Mouse (Mus musculus): ENCODE results near the gene Fkbp15.

Gene Fkbp15

DNA sequence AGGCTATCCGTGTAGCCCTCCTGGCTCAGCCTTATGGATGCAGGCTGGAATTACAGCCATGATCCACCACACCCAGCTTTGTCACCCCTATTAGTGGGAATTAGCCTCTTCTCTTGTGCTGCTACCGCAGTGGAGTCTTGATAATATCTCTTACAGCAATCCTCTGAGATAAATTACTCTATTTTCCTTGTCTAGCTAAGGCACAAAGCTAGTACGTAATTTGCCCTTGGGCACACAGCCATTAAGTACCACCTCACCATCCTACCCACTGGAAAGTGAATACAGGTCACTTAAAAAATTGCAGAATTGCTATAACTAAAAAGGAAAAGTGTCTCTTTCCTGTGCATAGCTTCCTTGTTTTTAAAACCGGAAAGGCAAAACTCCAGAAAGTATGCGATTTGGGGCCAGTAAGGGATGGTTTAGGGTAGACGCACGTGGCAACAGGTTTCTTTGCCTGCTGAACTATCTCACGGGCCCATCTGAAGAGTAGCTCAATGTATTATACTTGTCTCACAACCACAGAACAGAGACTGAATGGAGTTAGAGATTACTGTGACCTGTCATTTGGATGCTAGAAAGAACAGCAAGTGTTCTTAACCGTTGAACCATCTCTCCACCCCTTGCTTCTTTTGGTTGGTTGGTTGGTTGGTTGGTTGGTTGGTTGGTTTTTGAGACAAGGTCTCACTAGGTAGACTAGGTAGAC is 12.6 kb upstream of the Fkbp15 start:
- DNase-seq (ENCODE audit: low spot score in 2 of 2) = no peak

DNA sequence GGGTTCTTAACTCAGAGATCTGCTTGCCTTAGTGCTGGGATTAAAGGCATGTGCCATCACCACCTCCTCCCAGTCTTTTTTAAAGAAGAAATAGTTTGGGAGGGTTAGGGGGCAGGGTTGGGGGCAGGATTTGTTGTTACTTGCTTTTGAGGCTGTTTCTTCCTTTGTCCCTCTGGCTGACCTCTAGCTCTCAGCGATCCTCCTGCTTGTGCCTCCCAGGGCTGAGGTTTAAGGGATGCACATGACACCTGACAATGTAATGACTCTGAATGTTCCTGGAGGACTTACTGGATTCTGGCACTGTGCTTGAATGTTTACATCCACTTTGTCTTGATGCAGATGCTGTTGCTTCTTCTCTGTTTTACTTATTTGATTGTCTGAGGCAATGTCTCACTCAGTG is 12.1 kb upstream of the Fkbp15 start:
- no peak for DNase-seq (ENCODE audit: low spot score in 2 of 2)

DNA sequence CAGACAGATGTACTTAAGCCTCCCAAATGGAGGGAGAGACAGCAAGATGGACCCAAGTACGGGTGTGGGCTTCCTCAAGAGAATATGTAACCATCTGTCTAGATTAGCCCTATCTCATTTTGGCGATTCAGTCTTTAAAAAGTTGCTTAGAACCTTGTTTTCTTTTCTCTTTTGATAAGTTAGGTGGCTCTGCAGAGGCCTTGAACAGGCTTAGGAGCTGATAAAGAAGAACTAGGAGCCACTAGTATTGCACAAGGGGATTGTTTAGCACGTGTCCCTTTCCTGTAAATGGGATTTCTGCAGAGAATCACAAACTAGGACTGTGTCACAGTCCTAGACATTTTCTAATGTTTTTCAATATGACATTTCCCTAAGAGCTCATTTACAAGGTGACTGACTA is 8.7 kb upstream of the Fkbp15 start:
- DNase-seq (ENCODE audit: low spot score in 2 of 2) = no peak

DNA sequence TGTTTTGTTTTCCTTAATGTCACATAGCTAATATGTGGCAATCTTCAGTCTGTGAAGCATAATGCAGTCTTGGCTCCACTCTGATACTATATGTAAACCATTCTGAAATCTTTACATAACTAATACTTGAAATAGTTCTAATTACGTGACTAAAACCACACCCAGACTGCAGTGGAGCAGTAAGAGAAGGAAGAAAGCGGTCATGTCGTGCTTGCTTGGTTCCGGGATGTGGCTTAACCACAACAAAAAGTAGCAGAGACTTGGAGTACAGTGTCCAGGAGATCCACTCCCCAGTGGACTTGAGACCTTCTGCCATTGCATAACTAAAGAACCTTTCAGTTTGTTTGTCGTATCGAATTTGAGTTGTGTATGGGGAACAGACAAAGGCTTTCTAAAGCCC is 7.2 kb upstream of the Fkbp15 start:
- DNase-seq (ENCODE audit: low spot score in 2 of 2) = no peak

DNA sequence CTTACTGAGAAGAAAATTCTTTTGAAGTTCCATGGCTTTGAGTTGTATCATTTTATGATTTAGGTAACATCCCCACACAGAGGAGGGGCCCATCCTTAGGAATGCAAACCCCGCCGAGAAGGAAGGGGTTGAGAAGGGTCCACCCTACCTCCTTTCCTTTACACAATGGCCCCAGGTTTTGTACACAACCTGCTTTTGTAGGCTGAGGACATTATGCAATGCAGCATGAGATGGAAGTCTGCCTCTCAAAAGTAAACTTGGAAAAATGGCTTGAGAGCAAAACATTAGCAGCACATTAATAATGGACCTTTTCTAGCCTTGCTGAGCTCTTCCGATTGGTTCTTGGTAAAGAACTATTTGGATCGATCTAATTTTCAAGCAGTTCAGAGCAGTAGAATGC is 5.9 kb upstream of the Fkbp15 start:
- DNase-seq (ENCODE audit: low spot score in 2 of 2) = no peak

DNA sequence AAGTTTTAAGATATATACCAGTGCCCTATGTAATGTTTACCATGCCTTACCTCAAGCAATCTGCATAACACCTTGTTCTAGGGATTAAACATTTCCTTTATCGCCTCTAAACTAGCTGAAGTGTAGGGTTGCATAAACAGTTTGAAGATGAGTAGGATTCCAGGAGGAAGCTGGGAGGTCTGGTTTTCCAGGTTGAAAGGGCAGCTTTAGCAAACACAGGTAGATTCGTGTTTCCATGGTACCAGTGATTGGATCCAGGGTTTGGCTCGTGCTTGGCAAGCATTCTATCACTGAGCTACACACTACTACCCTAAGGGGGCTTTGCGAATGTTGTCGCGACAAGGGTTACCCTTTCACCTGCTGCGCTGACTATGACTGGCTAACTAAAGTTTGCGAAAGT is 4.0 kb upstream of the Fkbp15 start:
- DNase-seq (ENCODE audit: low spot score in 2 of 2) = no peak

DNA sequence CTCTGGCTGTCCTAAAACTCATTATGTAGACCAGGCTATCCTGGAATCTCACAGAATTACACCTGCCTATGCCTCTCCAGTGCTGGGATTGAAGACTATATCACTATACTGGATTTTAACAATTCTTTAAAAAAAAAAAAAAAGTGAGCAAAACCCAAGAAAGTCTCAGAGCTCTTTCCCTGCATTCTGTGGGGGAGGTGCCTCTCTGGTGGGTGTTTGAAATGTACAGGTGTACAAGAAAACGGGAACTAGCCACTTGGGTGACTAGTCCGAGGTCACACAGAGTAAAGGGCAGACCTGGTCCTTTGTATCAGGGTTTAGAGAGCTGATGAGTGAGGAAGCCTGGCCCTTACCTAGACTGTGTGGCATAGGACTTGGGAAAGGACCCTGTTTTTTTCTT is 2.1 kb upstream of the Fkbp15 start:
- no peak for DNase-seq (ENCODE audit: low spot score in 2 of 2)

DNA sequence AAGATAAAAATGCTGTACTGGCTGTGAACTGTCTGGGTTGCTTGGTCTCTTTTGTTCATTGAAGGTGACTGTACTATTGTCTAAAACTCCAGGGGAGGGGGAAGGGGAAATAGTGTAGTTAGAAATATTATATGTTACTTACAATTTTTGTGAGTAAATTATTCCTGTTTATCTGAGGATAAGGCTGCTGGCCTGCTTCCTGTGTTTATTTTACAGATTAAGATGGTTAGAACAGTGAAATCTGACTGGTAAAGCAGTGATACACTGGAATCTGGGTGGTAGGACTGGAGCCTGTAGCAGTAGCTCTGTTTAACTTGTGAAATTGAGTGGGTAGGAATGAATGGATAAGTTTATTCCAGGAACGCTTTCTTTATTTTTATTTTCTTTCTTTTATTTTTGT is 1.6 kb upstream of the Fkbp15 start:
- DNase-seq (ENCODE audit: low spot score in 2 of 2) = no peak

DNA sequence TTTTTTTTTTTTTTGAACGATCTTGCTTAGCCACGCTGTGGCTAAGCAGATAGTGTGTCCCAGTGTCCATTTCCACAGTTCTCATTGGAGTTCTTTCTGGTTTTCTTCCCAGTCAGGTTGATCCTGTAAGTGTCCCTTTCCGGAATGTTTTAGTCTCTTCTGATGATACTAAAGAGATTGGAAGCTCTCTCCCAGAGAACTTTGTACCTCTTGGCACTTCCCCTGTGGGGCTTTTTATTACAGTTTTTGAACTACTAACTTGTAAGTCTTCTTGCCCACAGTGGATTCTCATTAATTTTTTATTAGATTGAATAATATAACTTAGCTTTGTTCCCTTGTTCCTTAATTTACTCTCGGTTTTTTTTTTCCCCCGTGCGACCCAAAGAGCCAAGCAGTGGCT is 1.2 kb upstream of the Fkbp15 start:
- no peak for DNase-seq (ENCODE audit: low spot score in 2 of 2)

DNA sequence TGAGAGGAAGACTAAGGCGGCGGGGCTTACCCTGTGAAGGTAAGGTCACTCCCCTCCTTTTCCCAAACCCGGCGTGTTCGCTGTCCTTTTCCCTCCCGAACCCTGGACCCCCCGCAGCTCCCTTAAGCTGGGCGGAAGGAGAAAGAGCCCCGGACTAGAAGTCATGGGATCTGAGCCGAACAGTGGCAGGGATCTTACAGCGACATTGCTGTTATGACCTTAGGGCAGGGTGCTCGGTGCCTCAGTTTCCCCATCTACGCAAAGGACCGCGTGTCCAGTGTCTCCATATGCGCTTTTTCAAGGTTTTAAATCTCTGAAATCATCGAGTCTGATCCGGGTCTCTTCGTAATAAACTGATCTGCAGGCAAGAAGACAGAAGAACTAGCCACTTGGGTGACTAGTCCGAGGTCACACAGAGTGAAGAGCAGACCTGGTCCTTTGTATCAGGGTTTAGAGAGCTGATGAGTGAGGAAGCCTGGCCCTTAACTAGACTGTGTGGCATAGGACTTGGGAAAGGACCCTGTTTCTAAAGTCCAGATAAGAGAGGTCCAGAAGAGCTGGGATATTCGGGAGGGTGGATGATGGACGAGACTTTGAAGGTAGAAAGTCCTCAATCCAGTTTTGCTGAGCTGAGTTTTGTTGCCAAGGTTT is 582 bp upstream of the Fkbp15 start:
- DNase-seq (ENCODE audit: low spot score in 2 of 2) = no peak

DNA sequence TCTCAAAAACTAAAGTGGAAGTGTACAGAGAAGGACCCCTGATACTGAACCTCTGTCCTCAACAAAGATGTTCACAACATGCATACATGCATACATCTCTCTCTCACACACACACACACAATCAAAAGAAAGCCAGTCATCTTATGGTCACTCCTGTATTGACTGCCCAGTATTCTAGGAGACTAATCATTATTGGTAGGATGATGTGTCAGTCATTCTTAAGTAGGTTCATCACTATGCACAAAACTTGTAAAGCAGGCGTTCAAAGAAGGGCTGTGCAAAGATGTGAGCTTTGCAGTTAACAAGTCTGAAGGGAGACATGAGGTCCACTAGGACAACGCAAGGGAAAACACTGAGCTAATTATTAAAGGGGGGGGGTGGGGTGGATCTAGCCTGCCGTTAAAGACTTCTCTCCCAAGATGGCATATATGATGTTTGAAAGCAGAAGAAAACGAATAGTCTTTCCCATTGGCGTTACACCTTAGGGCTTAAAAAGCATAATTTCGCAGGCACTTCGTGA is 1.0 kb downstream of the Fkbp15 start:
- no peak for DNase-seq (ENCODE audit: low spot score in 2 of 2)

DNA sequence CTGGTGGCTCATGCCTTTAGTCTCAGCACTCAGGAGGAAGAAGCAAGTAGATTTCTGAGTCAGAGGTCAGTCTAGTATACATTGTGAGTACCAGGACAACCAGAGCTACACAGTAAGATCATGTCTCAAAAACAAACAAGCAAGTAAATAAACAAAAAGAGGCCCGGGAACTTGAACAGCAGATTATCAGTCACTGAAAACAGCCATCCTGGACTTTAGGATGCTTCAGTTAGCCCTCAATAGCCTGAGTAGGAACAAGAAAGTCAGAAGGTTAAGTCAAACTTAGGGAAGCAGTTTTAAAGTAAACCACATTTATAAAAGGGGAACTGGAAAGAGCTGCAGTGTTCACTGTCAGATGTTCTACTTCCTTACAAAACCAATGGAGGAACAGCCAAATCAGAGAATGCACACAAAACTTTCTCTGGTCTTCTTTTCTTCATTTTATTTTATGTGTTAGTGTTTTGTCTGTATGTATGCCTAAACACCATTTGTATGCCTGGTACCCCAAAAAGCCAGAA is 2.7 kb downstream of the Fkbp15 start:
- no peak for DNase-seq (ENCODE audit: low spot score in 2 of 2)

DNA sequence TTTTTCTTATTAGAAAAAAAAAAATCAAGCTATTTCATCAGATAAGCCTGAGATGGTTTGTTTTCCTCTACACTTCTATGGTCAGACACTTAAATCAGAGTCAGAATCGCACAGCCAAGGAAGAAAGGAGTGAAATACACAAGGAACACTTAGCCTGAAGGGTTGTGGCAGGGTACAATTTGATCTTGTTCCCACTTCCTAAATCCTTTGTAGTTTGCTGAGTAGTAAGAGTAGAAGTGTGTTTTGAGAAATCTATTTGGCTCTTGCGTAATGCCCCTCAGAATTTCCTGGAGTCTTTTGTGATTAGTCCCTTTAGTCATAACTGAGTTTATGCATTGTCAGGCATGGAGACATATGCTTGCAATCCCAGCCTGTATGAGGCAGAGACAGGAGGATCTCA is 11.0 kb downstream of the Fkbp15 start:
- DNase-seq (ENCODE audit: low spot score in 2 of 2) = no peak

DNA sequence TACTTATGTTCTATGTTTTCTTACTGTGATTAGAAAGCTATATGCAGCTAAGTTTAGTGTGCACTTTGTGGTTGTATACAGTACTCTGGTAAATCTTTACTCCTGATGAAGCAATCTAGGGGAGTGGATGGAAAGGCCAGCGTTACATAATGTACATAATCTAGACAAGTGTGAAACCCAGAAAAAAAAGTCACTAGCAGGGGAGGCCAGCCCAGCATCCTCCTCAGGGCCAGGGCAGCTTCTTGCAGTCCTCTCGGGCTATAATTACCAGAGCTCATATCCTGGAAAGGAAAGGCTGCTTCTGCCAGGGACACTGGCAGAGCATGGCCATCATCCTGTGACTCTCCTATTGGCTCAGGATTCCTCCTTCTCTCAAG is 12.0 kb downstream of the Fkbp15 start:
- no peak for DNase-seq (ENCODE audit: low spot score in 2 of 2)

DNA sequence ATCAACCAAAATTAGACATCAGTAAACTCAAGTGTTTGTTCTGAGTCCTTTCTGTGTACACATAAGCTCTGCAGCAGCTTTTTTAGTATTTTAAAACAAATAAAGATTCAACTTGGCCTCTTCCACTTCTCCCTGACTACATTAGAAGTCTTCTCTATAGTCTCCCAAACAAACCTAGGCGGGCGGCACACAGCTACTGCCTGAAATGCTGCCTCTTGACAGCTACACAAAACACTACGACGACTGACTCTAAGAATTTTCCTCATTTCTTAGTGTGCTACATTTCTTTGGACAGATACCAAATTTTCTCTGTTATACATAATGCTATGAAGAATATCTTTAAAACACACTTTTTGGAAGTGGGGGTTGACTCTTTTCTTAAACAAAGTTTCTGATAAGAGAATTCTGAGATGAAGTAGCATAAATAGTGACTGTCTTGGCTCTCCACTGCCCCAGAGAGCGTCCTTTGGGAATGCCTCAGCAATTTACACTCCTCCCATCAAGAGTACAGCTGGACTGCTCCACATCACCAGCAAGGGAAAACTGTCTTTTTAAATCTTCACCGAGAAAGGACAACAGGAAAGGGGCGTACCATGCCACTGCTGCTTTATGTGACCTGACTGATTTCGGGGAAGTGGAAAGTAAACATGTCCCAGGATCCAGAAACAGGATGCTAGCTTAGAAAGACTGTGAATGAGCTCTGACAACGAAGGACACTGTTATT is 12.6 kb downstream of the Fkbp15 start:
- no peak for DNase-seq (ENCODE audit: low spot score in 2 of 2)

DNA sequence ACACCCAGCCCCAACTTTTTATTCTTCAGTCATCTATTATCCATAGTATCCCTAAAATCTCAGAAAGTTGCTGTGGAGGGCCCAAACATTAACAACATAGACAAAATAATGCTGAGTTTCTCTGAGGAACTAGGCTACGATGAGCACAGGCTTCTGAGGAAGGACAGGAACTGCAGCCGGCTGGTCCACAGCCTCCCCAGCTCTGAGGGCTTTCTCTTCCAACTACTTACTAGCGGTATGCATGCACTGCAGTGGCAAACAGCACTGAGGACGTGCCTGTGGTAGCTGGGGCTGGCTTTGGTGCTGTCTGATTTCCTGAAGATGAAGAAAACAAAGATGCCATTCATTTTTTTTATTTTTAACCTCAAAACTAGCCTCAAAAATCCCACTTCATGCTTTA is 14.5 kb downstream of the Fkbp15 start:
- no peak for DNase-seq (ENCODE audit: low spot score in 2 of 2)

DNA sequence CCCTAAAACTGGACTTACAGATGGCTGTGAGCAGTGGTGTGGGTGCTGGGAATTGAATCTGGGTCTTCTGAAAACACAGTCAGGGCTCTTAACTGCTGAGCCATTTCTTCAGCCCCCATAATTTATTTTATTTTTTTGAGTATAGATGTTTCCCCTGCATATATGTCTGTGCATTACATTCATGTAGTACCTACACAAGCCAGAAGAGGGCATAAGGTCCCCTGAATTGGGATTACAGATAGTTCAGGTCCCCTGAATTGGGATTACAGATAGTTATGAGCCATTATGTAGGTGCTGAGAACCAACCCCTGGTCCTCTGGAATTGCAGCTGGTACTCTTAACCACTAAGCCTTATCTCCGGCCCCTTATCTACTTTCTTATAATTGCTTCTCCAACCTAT is 16.3 kb downstream of the Fkbp15 start:
- no peak for DNase-seq (ENCODE audit: low spot score in 2 of 2)

DNA sequence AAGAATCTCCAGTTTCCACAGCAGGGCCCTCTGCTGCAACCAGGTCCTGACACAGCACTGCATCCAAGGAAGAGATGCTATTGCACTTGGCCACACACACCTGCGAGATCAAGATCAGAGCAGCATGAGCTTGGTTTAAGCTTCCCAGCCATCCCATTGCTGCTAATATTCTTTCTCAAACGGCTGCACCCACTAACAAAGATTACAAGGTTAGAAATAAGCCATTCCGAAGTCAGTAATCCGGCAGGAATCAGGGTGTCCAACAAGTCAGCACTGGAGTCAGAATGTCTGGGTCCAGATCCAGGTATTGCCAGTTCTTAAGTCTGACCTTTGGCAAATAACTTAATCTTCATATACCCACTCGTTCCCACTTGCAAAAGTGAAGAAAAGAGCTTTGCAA is 21.8 kb downstream of the Fkbp15 start:
- DNase-seq (ENCODE audit: low spot score in 2 of 2) = no peak

DNA sequence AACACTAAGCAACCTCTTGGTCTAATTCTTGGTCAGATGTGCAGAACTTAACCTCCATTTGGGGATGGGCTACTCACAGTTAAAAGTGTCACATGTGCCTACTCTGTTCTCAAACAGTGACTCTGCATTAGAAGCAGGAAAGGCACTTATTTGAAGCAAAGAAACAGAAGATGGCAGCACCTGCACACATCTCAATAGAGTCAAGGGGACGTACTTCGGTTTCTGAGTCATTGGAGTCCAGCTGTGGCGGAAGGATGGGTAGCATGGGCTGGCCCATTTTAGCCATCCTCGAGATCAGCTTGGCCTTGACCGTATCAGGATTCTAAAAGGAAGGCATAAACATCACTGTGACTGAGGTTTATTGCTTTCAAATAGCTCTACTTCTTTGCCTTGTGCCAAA is 28.4 kb downstream of the Fkbp15 start:
- no peak for DNase-seq (ENCODE audit: low spot score in 2 of 2)

DNA sequence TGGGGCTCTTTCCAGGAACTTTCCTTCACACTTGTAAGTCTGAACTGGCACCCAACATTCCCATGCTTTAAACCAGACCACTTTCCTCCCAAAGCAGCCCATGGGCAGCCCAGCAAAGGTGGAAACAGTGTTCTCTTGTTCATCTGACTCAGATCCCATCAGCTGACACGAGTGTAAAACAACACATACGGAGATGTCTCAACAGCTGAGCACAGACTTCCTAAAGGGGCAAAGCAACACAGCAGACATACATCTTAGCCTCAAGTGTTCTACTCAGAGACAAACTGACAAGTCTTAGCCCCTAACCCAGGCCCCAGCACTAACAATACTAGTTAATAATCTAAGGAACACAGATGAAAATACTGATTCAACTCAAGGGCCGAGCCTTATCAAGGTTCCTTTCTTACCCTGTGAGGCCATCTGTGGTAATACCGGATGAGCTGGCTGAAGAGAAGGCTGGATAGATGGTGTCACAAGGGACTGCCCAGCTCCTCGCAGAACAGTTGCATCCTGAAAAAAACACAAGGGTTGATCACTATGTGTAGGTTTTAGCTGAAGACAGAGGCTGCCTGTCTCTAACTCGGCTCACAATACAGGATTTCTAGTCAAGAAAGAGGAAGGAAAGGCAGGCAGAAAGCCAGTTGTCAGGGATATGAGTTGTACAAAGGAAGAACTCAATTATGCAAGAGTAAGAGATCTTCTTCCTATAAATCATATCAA is 31.2 kb downstream of the Fkbp15 start:
- no peak for DNase-seq (ENCODE audit: low spot score in 2 of 2)

DNA sequence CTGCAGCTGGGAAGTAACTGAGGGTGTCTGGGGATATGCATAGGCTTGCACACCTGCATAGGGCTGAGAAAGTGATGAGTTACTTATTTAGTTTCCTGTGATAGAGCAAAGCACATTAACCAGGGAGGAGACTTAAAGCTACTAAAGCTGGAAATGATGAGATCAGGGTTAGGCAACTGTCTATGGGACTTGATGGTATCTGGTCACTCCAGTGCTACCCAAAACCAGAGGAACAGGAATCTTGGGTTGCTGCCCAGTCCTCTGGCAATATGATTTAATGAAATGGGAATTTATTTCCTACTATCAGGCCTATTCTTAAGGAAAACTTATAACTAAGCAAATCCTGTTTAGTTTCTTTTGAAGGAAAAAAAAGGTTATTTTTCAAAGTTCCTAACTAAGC is 34.2 kb downstream of the Fkbp15 start:
- DNase-seq (ENCODE audit: low spot score in 2 of 2) = no peak

DNA sequence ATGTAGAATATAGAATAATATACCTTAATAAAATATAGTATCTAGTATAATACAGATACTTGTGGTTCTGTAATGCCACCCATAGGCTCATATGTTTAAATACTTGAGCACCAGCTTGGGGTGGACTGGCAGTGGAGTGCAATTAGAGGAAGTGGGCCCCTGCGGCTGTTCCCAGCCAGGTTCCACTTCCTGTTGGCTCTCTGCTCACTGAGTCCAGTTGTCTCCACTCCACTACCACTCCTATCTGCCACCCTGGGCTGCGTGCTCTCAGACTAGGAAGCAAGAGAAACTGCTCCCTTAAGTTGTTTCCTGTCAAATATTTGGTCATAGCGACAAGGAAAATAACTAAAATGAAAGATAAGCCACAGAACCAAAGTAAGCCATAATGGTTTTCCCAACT is 37.7 kb downstream of the Fkbp15 start:
- no peak for DNase-seq (ENCODE audit: low spot score in 2 of 2)

All from frontal cortex, postnatal 36 days (tissue).